Mouse (Mus musculus) limb, embryonic 14.5 days (tissue): ENCODE results near the gene Fam193a. TPM values are rescaled to one million over a fixed set of nuclear protein-coding genes. Genes with fewer than 3 reads are reported as not detected.

Source experiments
- ATAC-seq: fragments of 200-750 bp; cut with Nextera tagmentation; 2 replicates; pipeline ENCODE4 v1.8.0; 2017; ENCODE audit warnings: low read depth, moderate number of reproducible peaks, moderate TSS enrichment; ENCODE audit not compliant: low FRiP score
- DNase-seq: peaks from one replicate; pipeline ENCODE4 v3.0.0-alpha.2; 2015; ENCODE audit warnings: low spot score
- H3K27ac ChIP-seq: fragments of 300-500 bp; sonication (generic); replicated peaks from 2 replicates; pipeline ENCODE4 v1.5.1; 2014; ENCODE audit warnings: low read depth, mild to moderate bottlenecking, low read length, moderate library complexity, mixed read lengths
- H3K27me3 ChIP-seq: fragments of 300-500 bp; sonication (generic); 2 replicates; pipeline ENCODE4 v1.6.1; 2014; ENCODE audit warnings: low read length, mixed read lengths; ENCODE audit not compliant: control insufficient read depth, insufficient read depth
- H3K36me3 ChIP-seq: fragments of 300-500 bp; sonication (generic); 2 replicates; pipeline ENCODE4 v1.6.1; 2014; ENCODE audit warnings: mild to moderate bottlenecking, low read length, moderate library complexity, mixed read lengths; ENCODE audit not compliant: control insufficient read depth, insufficient read depth
- H3K4me1 ChIP-seq: fragments of 300-500 bp; sonication (generic); 2 replicates; pipeline ENCODE4 v1.6.1; 2014; ENCODE audit warnings: antibody characterized with exemption, low read length, mixed read lengths; ENCODE audit not compliant: control insufficient read depth, insufficient read depth
- H3K4me2 ChIP-seq: fragments of 300-500 bp; sonication (generic); replicated peaks from 2 replicates; pipeline ENCODE4 v1.6.1; 2014; ENCODE audit warnings: low read depth, mild to moderate bottlenecking, low read length, moderate library complexity; ENCODE audit not compliant: severe bottlenecking
- H3K4me3 ChIP-seq: fragments of 300-500 bp; sonication (generic); replicated peaks from 2 replicates; pipeline ENCODE4 v1.5.1; 2014; ENCODE audit warnings: low read length
- H3K9ac ChIP-seq: fragments of 300-500 bp; sonication (generic); 2 replicates; pipeline ENCODE4 v1.6.1; 2014; ENCODE audit warnings: mild to moderate bottlenecking, low read depth, low read length, moderate library complexity; ENCODE audit not compliant: severe bottlenecking
- H3K9me3 ChIP-seq: fragments of 300-500 bp; sonication (generic); 2 replicates; pipeline ENCODE4 v1.6.1; 2016; ENCODE audit warnings: low read length; ENCODE audit not compliant: control insufficient read depth
- POLR2A ChIP-seq: fragments of 200-500 bp; IDR thresholded peaks from 2 replicates; pipeline ENCODE4 v1.8.0; 2012; ENCODE audit warnings: inconsistent platforms, mild to moderate bottlenecking, moderate library complexity, borderline replicate concordance; ENCODE audit not compliant: insufficient read depth, insufficient read length; ENCODE audit errors: extremely low read depth
- WGBS: fragments of 180-500 bp; shearing (Covaris S2); extraction: QIAGEN DNeasy Blood & Tissue Kit; methylation state at CpG from one replicate; pipeline ENCODE4 v1.1.7; 2014; 5-methylcytosine and 5-hydroxymethylcytosine counted together
- polyA plus RNA-seq, 2 experiments: library from polyadenylated mRNA; depleted of rRNA in 1 of 2; stranded (reverse) in 1 of 2; unstranded in 1 of 2; fragments of >200 nt; fragmentation: Nextera tagmentation in 1 of 2; extraction: Ambion mirVana in 1 of 2; gene quantifications; 2 replicates each; pipeline versions ENCODE4 v1.2.1 to v1.2.3; 2012 to 2014

The Fam193a gene
- polyA plus RNA-seq, 2 experiments = 16.6 to 57.5 TPM

DNA sequence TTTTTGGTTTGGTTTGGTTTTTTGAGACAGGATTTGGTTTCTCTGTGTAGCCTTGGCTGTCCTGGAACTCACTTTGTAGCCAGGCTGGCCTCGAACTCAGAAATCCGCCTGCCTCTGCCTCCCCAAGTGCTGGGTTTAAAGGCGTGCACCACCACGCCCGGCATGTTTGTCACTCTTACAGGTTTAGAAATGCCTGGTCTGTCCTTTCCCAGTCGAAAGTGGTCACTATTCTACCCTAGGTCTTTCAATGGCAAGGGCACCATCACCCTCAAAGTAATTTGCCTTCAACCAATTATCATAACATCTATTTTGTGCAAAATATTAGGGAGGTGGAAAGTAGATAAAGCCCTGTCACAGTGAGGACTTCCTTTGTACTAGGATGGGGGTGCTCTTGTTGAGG, 29.5 kb upstream of the Fam193a start:
- no peak overlapping the region for H3K4me3 ChIP-seq
- 93% methylated on average over 6 of the region's 6 CpGs for WGBS
- H3K36me3 ChIP-seq = peaks cover 26% of the 10 kb centered on the region
- DNase-seq (no peak), ATAC-seq (no peak)
- no peak overlapping the region for H3K4me2 ChIP-seq
- no peaks in the 10 kb centered on the region for H3K9me3 ChIP-seq
- H3K4me1 ChIP-seq = peaks cover 12% of the 10 kb centered on the region
- TF ChIP-seq POLR2A = no peak
- no peak overlapping the region for H3K9ac ChIP-seq
- H3K27ac ChIP-seq = no peak overlapping the region
- H3K27me3 ChIP-seq = no peaks in the 10 kb centered on the region

DNA sequence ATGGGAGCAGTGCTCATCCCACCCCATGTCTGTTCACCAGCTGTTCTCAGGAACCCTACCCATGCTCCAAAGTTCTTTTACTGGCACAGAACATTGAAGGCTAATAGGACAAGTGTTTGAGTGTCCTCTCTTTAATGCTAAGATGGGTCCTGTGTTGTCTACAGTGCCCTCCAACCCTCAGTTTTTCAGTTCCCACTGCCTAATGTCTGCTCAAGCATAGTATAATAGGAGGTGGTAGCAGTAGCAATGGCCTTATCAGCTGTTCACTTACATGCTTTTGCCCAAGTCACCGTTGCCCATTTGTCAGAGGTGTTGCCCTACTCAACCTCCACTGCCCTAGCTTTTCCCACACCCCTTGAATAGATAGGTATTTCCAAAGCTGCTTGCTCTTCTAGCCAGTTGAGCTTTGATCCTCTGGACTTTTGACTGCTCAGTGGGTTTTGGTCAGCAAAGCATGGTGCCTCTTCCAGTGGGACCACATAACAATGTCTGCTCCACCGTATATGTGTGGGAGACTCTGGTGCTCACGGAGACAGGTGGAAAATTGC, 17.6 kb upstream of the Fam193a start:
- Histone ChIP-seq H3K4me3 (no peak overlapping the region), H3K27ac (no peak overlapping the region), H3K27me3 (no peaks in the 10 kb centered on the region), H3K4me2 (no peak overlapping the region), H3K36me3 (peaks cover 96% of the 10 kb centered on the region), H3K4me1 (no peaks in the 10 kb centered on the region), H3K9ac (no peak overlapping the region), H3K9me3 (no peaks in the 10 kb centered on the region)
- TF ChIP-seq POLR2A = no peak
- WGBS = 91% methylated on average over 3 of the region's 3 CpGs
- DNase-seq (no peak), ATAC-seq (no peak)

DNA sequence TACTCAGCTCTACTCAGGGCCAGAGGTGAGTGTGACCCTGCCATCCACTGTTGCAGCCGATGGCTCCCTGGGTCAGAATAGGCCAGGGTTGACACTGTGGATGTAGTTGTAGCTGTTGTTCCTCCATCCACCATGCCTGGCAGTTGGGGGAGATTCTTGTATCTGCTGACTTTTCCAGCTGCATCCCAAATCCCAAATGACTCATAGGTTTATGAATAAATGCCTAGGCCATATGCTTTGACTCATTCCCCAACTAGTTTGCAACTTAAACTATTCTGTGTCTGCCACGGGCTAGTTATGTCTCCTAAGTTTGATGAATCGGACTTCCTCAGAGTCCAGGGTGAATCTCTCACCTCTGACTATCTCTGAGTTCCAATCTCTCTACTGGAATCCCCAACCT, 9.5 kb upstream of the Fam193a start:
- Histone ChIP-seq H3K9me3 (no peaks in the 10 kb centered on the region), H3K36me3 (peaks cover 58% of the 10 kb centered on the region), H3K4me3 (no peak overlapping the region), H3K27me3 (no peaks in the 10 kb centered on the region), H3K4me1 (no peaks in the 10 kb centered on the region), H3K9ac (no peak overlapping the region), H3K4me2 (no peak overlapping the region), H3K27ac (no peak overlapping the region)
- DNase-seq = no peak
- ATAC-seq = no peak
- WGBS = 92% methylated on average over 3 of the region's 3 CpGs
- no peak for TF ChIP-seq POLR2A

DNA sequence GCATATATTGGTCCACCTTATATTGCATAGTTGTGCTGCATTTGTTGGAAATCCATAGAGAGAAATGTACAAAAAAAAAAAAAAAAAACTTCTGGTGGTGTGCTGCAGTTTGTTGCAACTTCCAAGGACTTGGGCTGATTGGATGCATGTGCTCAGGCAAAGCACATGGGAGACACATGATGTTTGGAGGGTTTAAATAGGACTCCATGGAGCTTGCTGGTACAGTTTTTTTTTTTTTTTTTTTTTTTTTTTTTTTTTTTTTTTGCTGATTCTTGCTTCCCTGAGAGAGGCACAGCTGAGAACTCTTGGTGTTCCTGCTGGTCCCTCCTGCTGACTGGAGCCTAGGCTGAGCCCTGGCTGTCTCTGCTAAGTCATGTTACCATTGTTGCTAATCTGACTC, 6.6 kb upstream of the Fam193a start:
- no peak for DNase-seq
- Histone ChIP-seq H3K4me2 (no peak overlapping the region), H3K9ac (no peak overlapping the region), H3K4me3 (no peak overlapping the region), H3K27me3 (no peaks in the 10 kb centered on the region), H3K27ac (no peak overlapping the region), H3K36me3 (peaks cover 30% of the 10 kb centered on the region), H3K9me3 (no peaks in the 10 kb centered on the region), H3K4me1 (no peaks in the 10 kb centered on the region)
- ATAC-seq = no peak
- TF ChIP-seq POLR2A = no peak

DNA sequence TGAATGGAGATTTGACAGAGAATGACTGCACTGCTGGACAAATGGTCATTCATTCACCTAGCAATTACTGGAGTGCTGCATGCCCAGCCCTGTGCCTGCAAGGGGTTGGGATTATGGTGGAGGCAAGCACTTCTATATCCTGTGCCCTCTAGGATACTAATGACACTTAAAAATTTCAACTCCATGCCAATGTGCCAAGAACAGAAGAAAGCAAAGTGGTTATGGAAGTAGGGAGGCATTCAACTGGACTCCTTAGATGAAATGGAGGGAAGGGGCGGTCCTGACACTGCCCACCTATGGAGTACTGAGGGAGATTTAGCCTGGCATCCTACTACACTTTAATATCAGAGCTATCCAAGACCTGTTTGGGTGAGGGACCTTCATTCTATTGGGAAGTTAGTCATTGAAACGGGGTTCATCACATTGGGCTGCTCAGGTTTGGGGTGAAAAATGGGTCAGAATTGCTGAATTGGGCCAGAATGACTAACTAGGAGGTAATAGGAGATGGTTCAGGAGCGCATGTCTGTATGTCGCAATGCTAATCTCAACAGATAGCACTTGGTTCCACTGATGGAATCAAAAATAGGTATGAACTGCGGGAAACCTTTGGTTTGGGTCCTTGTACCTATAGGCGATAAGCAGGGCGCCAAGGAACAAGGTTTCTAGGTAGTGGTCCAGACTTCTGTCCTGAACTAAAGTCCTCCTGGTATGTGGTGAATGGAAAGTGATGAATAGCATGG, 1.0 kb upstream of the Fam193a start:
- TF ChIP-seq POLR2A = no peak
- Histone ChIP-seq H3K4me1 (peaks cover 17% of the 10 kb centered on the region), H3K27ac (peak overlapping the region; percentile 79), H3K4me2 (peak overlapping the region; percentile 65), H3K9me3 (no peaks in the 10 kb centered on the region), H3K9ac (peak overlapping the region; percentile 70), H3K36me3 (no peaks in the 10 kb centered on the region), H3K4me3 (peak overlapping the region; percentile 87), H3K27me3 (no peaks in the 10 kb centered on the region)
- ATAC-seq = no peak
- WGBS = 67% methylated on average over 7 of the region's 7 CpGs
- no peak for DNase-seq
